Mouse (Mus musculus) urinary bladder, postnatal 36 days (tissue): ENCODE measurements around the gene Nfatc2.

Experiments
- DNase-seq, 2 experiments: peaks; one replicate each; pipeline ENCODE4 v3.0.0; 2022; ENCODE audit warnings: low spot score in 2 of 2, mixed read lengths in 1 of 2

The Nfatc2 gene

GRCm38 (mm10) chr2:168579109-168579508 is 22.3 kb downstream of the Nfatc2 start:
- DNase-seq = no peak

DNA sequence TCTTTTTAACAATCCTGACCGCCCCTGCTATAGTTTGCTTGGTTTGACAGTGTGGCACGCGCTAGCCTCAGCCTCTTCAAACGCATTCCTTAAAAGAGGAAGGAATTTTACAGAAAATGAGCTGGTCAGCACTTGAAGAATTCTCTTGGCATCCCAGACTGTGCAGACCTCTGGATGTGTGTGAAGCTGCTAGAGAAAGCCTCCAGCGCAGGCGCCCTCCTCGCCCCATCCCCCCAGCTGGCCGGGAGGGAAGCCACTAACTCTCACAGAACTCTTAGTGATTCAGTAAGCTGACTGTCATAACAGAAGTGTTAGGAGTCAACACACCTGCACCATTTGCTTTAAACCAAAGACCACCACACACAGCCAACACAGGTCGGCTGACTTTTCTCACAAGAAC is 23.3 kb downstream of the Nfatc2 start:
- DNase-seq = peak in 1 of 2 experiments; percentile 36

- DNase-seq = no peak
Observed at GRCm38 (mm10) chr2:168577381-168577780, 24.1 kb downstream of the Nfatc2 start.

DNA sequence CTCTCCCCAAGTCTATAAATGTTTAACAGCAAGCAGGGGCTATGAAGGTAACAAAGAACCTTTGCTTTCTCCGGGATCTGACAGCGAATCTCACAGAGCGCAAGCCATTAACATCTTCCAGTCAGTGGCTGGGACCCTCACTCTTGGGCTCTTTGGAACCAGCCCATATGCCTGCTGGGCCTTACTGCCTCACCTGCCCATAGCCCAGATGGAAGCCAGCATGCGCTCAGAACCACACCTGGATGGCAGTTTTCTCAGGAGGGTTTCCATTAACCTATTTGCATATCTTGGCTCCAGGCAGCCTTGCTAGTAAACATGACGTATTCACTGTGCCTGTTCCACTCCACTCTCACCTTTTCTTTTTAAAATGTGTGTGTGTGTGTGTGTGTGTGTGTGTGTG is 25.6 kb downstream of the Nfatc2 start:
- no peak for DNase-seq

DNA sequence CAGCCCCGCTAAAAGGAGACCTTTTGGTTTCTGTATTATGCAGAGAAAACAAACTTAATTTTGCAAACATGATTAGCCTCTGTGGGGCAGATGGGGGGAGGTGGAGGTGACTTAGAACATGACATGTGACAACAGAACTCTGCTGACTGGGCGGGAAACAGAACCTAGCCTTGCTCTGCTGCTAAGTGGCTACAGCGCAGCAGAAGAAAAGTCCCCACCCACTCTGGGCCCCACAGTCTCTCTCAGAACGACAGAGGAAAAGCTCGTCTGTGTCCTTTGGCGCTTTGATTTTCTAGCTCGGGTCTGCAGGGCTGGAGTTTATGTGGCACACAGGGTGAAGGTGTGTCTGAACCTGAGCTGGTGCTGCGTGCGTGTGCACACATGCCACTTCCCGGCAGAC is 26.5 kb downstream of the Nfatc2 start:
- no peak for DNase-seq

GRCm38 (mm10) chr2:168573866-168574265 is 27.6 kb downstream of the Nfatc2 start:
- DNase-seq = no peak

DNA sequence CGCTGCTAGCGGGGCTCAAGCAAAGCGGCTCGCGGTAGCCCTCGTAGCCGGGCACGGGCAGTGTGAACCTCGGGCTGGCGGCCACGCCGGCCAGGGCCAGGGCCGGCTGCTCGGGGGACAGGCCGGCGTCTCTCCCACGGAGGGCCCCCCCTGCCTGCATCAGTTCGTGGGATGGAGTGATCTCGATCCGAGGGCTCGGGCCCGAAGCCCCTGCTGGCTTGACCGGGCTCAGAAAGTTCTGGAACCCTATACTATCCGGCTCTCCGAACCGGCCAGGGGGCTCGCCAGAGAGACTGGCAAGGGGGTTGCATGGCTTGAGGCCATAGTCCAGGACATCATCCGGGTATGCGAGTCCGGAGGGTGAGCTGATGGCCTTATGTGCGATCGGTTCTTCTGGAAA is 30.2 kb downstream of the Nfatc2 start:
- DNase-seq = no peak

- DNase-seq = no peak
Observed at GRCm38 (mm10) chr2:168565538-168566253, 35.8 kb downstream of the Nfatc2 start.

DNA sequence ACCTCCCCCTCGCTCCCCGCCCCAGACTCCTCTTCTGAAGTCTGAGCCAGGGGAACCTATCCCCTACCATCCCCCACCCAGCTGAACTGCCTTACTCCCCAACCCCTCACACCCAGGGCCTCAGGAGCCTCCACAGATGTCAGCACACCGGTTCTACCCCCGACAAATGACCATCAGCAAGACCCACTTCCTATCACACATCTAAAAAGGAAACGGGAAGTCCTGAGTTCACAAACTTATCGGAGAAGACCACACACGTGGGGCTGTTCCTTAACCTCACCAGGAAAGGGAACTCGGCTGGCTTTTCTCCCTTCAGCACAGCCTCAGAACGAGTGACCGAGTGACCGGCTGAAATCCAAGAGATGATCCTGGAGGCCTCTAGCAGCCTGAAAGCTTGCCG is 38.3 kb downstream of the Nfatc2 start:
- DNase-seq = no peak

GRCm38 (mm10) chr2:168557035-168557434 is 44.4 kb downstream of the Nfatc2 start:
- no peak for DNase-seq

- no peak for DNase-seq
Observed at GRCm38 (mm10) chr2:168555897-168556670, 45.4 kb downstream of the Nfatc2 start.

DNA sequence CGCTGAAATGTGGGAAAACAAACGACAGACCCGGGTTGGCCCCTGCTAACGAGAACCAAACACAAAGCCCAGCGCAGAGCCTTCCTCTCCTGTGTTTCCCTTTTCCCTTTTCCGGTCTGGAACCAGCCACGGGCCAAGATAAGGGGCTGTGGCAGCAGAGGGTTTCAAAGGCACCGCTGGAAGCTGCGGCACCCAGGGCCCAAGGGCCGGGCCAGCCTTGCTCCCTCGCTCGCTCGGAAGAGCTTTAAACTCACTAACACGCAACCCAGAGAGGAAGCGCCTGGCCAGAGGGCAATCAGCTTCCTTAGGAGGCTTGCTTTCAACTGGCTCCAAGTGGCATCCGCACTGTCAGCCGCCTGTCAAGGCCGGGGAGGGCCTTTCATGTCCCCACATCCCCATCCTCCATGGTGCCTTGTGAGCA is 47.9 kb downstream of the Nfatc2 start:
- no peak for DNase-seq

DNA sequence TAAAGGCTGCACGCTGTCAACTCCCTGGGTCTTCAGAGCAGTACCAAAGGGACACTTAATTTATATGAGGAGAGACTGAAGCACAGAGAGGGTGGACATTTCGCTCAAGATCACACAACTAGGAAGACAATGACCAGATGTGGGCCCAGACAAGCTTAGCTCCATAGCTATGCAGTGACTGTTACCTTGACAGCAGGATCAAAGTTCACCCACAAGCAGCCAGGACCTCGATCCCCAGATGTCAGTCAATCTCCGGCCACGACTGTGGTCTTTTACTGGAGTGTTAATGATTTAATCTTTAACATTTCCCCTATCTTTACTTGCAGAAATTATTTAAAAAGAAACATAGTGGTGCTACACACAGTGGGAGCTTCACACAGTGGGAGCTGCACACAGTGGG is 49.1 kb downstream of the Nfatc2 start:
- no peak for DNase-seq

DNA sequence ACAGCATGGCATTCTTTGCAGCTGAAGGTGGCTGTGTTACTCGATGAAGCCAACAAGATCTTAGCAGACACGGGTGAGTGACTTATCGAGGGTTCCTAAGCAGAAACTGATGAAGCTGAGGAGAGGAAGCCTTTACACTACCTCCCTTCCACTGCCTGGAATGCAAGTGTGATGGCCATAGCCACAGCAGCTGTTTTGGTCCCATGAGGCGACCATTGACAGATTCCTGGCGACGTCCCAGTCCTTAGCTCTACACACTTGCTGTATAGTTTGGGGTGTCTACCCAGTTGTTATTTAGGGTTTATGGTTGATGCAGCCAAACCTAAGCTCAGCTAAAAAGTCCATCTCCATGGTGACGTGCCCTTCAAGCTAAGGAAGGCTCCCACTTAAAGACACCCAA is 50.2 kb downstream of the Nfatc2 start:
- DNase-seq = no peak

- peak in 1 of 2 experiments; percentile 32 for DNase-seq
Observed at GRCm38 (mm10) chr2:168549326-168549725, 52.1 kb downstream of the Nfatc2 start.

DNA sequence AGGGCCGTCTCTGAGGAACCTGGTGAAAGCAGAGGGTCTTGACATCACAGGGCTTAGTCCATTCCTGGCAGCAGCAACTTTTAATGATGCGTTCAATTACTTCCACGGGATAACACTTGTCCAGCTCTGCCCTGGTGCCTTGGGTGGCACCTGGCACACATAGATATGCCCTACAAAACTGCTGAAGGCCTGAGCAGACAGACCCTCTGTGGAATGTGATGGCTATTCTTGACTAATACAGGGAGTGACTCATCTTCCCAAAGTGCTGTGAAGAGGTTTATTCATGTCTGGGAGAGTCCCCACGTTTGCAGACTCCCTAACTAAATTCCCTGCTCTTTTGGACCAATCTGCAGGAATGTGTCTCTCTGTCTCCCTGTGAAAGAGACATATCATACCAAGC is 53.4 kb downstream of the Nfatc2 start:
- no peak for DNase-seq

DNA sequence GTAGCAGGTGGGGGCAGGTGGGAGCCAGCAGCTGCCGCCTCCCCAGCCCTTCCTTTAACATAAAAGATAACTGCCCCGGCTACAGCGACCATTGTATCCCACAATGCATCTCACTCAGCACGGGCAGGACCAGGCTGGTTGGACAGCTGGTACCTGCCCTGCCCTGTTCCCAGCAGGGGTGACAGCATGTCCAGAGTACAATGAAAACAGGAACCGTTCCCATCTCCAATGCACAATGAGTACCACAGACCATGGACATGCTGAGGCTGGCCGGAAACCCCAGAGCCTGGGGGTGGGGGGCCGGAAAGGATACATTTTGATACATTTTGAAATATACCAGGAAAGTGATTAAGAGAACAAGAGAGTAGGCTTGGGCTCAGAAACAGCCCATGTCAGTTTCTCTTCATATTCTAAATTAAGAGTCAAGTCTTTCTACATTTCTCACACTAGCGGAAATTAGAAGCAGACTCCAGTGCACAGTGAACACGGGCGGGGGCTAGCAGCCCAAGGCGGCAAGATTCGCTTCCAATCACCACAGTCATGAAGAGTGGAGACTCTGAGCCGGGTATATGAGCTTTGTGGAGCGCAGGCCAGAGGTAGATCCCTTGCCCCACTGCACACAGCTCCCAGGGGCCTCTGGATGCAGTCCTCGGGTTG is 55.4 kb downstream of the Nfatc2 start:
- peak; percentile 28 to 50 for DNase-seq

DNA sequence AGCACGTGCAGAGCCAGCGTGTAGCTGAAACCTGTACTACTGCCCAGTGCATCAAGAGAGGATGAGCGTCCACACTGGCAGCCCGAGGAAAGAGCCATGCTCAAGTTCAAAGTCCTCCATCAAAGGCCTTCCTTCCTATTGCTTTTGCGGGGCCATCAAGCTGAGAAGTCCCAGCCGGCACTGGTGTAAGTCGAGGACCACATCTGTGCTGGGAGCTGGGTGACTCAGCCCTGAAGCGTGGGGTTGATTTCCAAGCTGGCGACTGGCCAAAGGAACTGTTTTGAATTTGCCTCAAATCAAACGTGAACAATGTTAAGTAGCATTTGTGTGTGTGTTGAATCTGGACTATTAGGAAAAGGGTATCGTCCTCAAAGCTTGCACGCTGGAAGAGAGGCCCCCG is 57.4 kb downstream of the Nfatc2 start:
- peak; percentile 59 to 76 for DNase-seq

- no peak for DNase-seq
Observed at GRCm38 (mm10) chr2:168543026-168543425, 58.4 kb downstream of the Nfatc2 start.

- DNase-seq = no peak
Observed at GRCm38 (mm10) chr2:168541223-168541622, 60.2 kb downstream of the Nfatc2 start.

GRCm38 (mm10) chr2:168539594-168540222 is 61.7 kb downstream of the Nfatc2 start:
- DNase-seq = no peak

GRCm38 (mm10) chr2:168539026-168539425 is 62.4 kb downstream of the Nfatc2 start:
- DNase-seq = no peak
